In the genomic region with DNA sequence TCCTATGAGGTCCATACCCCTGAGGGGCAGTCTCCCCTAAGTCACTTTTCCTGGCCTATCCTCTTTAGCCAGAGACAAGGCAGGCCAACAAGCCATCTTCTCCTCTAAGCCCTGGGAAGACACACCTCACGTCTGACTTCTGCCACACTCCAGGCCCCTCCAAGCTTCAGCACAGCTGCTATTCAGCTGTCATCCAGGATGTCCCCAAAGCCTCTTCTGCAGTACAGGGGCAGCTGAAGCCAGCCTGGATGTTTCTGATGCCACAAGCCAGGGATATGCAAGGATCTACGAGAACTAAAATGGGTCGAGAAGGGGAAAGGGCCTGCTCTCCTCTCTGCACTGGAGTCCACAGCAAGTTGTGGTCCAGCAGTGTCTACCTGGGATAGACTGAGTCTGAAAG, we compare ENCODE assay signal across 29 mouse cellular contexts. TPM values are rescaled to one million over a fixed set of nuclear protein-coding genes. Genes with fewer than 3 reads are reported as not detected.
DNase-seq lines count a peak whose midpoint lies in the region; ATAC-seq and TF ChIP-seq lines count a peak whose summit lies in the region.
"Had no signal": no experiment of that assay in that cellular context is flagged by ENCODE, and none has a peak within 500 bp of the region (broad histone marks: within the 10 kb centered on the region; RNA-seq: fewer than 3 reads in every experiment).

No protein-coding gene starts in this region.

- 0 out of 2 replicates have a peak overlapping the region, but pooled peaks have one; percentile 37 for H3K27ac ChIP-seq in heart, embryonic 10.5 days
- no peak overlapping the region for H3K27ac ChIP-seq in liver, postnatal 0 days (ENCODE audit: low read depth)
- H3K27ac ChIP-seq in ES-Bruce4 (ENCODE audit: insufficient read depth, low read length), result peak overlapping the region; percentile 93
- H3K27ac ChIP-seq: embryonic facial prominence, embryonic 15.5 days; heart, embryonic 15.5 days; hindbrain, embryonic 13.5 days; layer of hippocampus, adult 2 months; liver, embryonic 14.5 days; midbrain, embryonic 15.5 days; neural tube, embryonic 12.5 days had no signal

- TF ChIP-seq POLR2A in ES-Bruce4 (IDR thresholded peaks at IDR 0.05; ENCODE audit: insufficient read depth, low read length), result no peak

- no peak for TF ChIP-seq CTCF in liver, postnatal 0 days (IDR thresholded peaks at IDR 0.05; ENCODE audit: low read depth)
- no peak for TF ChIP-seq CTCF in ES-Bruce4 (IDR thresholded peaks at IDR 0.05; ENCODE audit: low read depth, low read length)

- ATAC-seq in liver, postnatal 0 days, result no peak
- ATAC-seq: activated CD4-positive, CD25-positive, alpha-beta regulatory T cell, adult 4 months; forebrain, embryonic 14.5 days; midbrain, embryonic 15.5 days had no signal

- no peak for DNase-seq in heart, embryonic 10.5 days (ENCODE audit: low spot score)
- no peak for DNase-seq in heart, postnatal 10 days
- DNase-seq in liver, postnatal 0 days, result no peak
- no peak for DNase-seq in liver
- peak; percentile 12 for DNase-seq in naive thymus-derived CD4-positive, alpha-beta T cell, adult 2 months (ENCODE audit: low read depth)
- DNase-seq in ovary, postnatal 14 days (ENCODE audit: low spot score), result no peak
- DNase-seq: adrenal gland, adult 2 months; adrenal gland, postnatal 36 days; cerebellum, postnatal 10 days; gastrocnemius, postnatal 36 days; heart, adult 18-20 months; heart, postnatal 4 days; kidney, adult 2 months; kidney, postnatal 36 days; lung, embryonic 14.5 days; lung, postnatal 14 days; thymus, adult 2 months; thymus, postnatal 36 days had no signal

- no peaks in the 10 kb centered on the region for H3K36me3 ChIP-seq in heart, embryonic 10.5 days
- no peaks in the 10 kb centered on the region for H3K36me3 ChIP-seq in liver, postnatal 0 days (replicated peaks; ENCODE audit: insufficient read depth, low read length)
- H3K36me3 ChIP-seq in ES-Bruce4 (ENCODE audit: control insufficient read depth, insufficient read depth, low read length, poor library complexity, severe bottlenecking), result no peaks in the 10 kb centered on the region
- H3K36me3 ChIP-seq: embryonic facial prominence, embryonic 15.5 days; heart, embryonic 15.5 days; hindbrain, embryonic 13.5 days; limb, embryonic 15.5 days; midbrain, embryonic 15.5 days; neural tube, embryonic 12.5 days had no signal

- H3K4me2 ChIP-seq in liver, postnatal 0 days (ENCODE audit: low read depth, low read length), result no peak overlapping the region
- H3K4me2 ChIP-seq: embryonic facial prominence, embryonic 15.5 days; heart, embryonic 15.5 days; hindbrain, embryonic 13.5 days; limb, embryonic 15.5 days; lung, embryonic 14.5 days; midbrain, embryonic 15.5 days; neural tube, embryonic 12.5 days had no signal

- no peak overlapping the region for H3K4me3 ChIP-seq in heart, embryonic 10.5 days
- H3K4me3 ChIP-seq in liver, postnatal 0 days (ENCODE audit: low read depth, low read length), result no peak overlapping the region
- H3K4me3 ChIP-seq in ES-Bruce4 (ENCODE audit: low read depth, low read length), result no peak overlapping the region
- H3K4me3 ChIP-seq: embryonic facial prominence, embryonic 15.5 days; heart, embryonic 15.5 days; hindbrain, embryonic 13.5 days; layer of hippocampus, adult 2 months; limb, embryonic 15.5 days; midbrain, embryonic 15.5 days; neural tube, embryonic 12.5 days had no signal

- no peaks in the 10 kb centered on the region for H3K9me3 ChIP-seq in heart, embryonic 10.5 days
- no peaks in the 10 kb centered on the region for H3K9me3 ChIP-seq in liver, postnatal 0 days (ENCODE audit: low read length)
- H3K9me3 ChIP-seq in ES-Bruce4 (replicated peaks; ENCODE audit: control insufficient read depth, insufficient read depth, low read length, poor library complexity, severe bottlenecking), result no peaks in the 10 kb centered on the region
- H3K9me3 ChIP-seq: embryonic facial prominence, embryonic 15.5 days; heart, embryonic 15.5 days; hindbrain, embryonic 13.5 days; limb, embryonic 15.5 days; midbrain, embryonic 15.5 days; neural tube, embryonic 12.5 days had no signal

- 50% methylated on average over 3 of the region's 3 CpGs for WGBS in heart, embryonic 10.5 days
- 79% methylated on average over 3 of the region's 3 CpGs for WGBS in liver, postnatal 0 days (ENCODE audit: insufficient replicate concordance)

- TF ChIP-seq EP300 in liver, postnatal 0 days (IDR thresholded peaks at IDR 0.05; ENCODE audit: low read depth), result no peak
- TF ChIP-seq EP300 in ES-Bruce4 (IDR thresholded peaks at IDR 0.05; ENCODE audit: insufficient read depth, low read depth, low read length), result no peak

- no peaks in the 10 kb centered on the region for H3K27me3 ChIP-seq in heart, embryonic 10.5 days (ENCODE audit: insufficient read depth, poor library complexity, severe bottlenecking)
- H3K27me3 ChIP-seq in liver, postnatal 0 days (ENCODE audit: insufficient read depth, low read length), result no peaks in the 10 kb centered on the region
- no peaks in the 10 kb centered on the region for H3K27me3 ChIP-seq in ES-Bruce4 (ENCODE audit: control insufficient read depth, insufficient read depth, low read length, poor library complexity, severe bottlenecking)
- H3K27me3 ChIP-seq: embryonic facial prominence, embryonic 15.5 days; heart, embryonic 15.5 days; hindbrain, embryonic 13.5 days; limb, embryonic 15.5 days; midbrain, embryonic 15.5 days; neural tube, embryonic 12.5 days had no signal

- intact Hi-C loops in heart, postnatal 10 days (cut with DNase I), result no loop called here

- peaks cover 56% of the 10 kb centered on the region for H3K4me1 ChIP-seq in heart, embryonic 10.5 days
- peaks cover 15% of the 10 kb centered on the region for H3K4me1 ChIP-seq in liver, postnatal 0 days (ENCODE audit: insufficient read depth)
- H3K4me1 ChIP-seq in ES-Bruce4 (ENCODE audit: control insufficient read depth, insufficient read depth, low read length), result peaks cover 18% of the 10 kb centered on the region

- H3K9ac ChIP-seq in liver, postnatal 0 days (replicated peaks), result 0 out of 2 replicates have a peak overlapping the region, but pooled peaks have one; percentile 2
- no peak overlapping the region for H3K9ac ChIP-seq in ES-Bruce4 (ENCODE audit: low read depth, poor library complexity, severe bottlenecking)
- H3K9ac ChIP-seq: embryonic facial prominence, embryonic 15.5 days; heart, embryonic 15.5 days; hindbrain, embryonic 13.5 days; limb, embryonic 15.5 days; liver, embryonic 14.5 days; lung, embryonic 14.5 days; midbrain, embryonic 15.5 days; neural tube, embryonic 12.5 days had no signal

RNA-seq across cellular contexts. Expression of gene Fbrsl1, which starts 9.7 kb away (rescaled TPM):
- polyA plus RNA-seq in heart, embryonic 10.5 days (2016; fragmentation: Nextera tagmentation; extraction: Ambion mirVana), result 9.6 and 11.1 TPM in 2 replicates
- 10 to 100 TPM; 51.1 to 55.1 TPM for total RNA-seq in heart, postnatal 10 days (2021)
- polyA plus RNA-seq in liver, postnatal 0 days (2015; fragmentation: Nextera tagmentation; extraction: Ambion mirVana), result 3.5 and 3.9 TPM in 2 replicates
- 51.7 and 65.7 TPM in 2 replicates for polyA plus RNA-seq in ES-Bruce4 (2011; ENCODE audit: insufficient read depth, insufficient read length, low read depth, missing spikeins)
